Mouse (Mus musculus) limb, embryonic 10.5 days (tissue): Measurements from ENCODE around the gene Ltbp1. TPM values are rescaled to one million over a fixed set of nuclear protein-coding genes. Genes with fewer than 3 reads are reported as not detected.

ENCODE experiments used
- DNase-seq: peaks from one replicate; pipeline ENCODE4 v3.0.0-alpha.2; 2017; ENCODE audit warnings: low spot score
- H3K27ac ChIP-seq: fragments of 300-500 bp; sonication (generic); 2 replicates; pipeline ENCODE4 v1.5.1; 2016; ENCODE audit warnings: mild to moderate bottlenecking
- H3K27me3 ChIP-seq: fragments of 300-500 bp; sonication (generic); 2 replicates; pipeline ENCODE4 v1.6.1; 2016; ENCODE audit warnings: low read depth, mild to moderate bottlenecking; ENCODE audit not compliant: poor library complexity, severe bottlenecking
- H3K36me3 ChIP-seq: fragments of 300-500 bp; sonication (generic); 2 replicates; pipeline ENCODE4 v1.6.1; 2016; ENCODE audit warnings: mild to moderate bottlenecking, moderate library complexity
- H3K4me1 ChIP-seq: fragments of 300-500 bp; sonication (generic); 2 replicates; pipeline ENCODE4 v1.6.1; 2016
- H3K4me3 ChIP-seq: fragments of 300-500 bp; sonication (generic); 2 replicates; pipeline ENCODE4 v1.5.1; 2016; ENCODE audit warnings: mild to moderate bottlenecking, moderate library complexity
- H3K9me3 ChIP-seq: fragments of 300-500 bp; sonication (generic); replicated peaks from 2 replicates; pipeline ENCODE4 v1.6.1; 2016; ENCODE audit warnings: mild to moderate bottlenecking
- WGBS: fragments of 180-500 bp; shearing (Covaris S2); methylation state at CpG from one replicate; pipeline ENCODE4 v1.1.7; 2016; 5-methylcytosine and 5-hydroxymethylcytosine counted together
- polyA plus RNA-seq: library from polyadenylated mRNA; unstranded; fragments of >200 nt; fragmentation: Nextera tagmentation; extraction: Ambion mirVana; gene quantifications from 2 replicates; pipeline ENCODE4 v1.2.1, GENCODE M21; 2016

Gene Ltbp1
- polyA plus RNA-seq, 1 experiment from 2014 or later, result 16.4 TPM

DNA sequence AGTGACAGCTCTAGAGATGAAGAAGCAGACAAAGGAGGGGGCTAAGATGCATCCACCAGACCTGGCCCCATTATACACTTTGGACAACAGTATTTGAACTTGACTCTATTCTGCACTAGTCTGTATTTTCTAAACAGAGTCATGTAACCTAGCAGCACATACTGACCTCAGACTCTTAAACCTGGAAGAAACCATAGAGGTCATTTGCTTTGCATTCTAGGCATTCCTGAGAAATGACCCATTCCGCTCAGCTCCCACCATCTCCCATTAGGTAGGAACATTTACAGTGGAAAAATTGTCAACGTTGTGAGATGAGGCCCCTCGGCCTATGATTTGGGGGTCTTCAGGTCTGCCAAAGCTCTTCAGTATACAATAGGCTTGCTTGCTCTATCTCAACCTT, 238.8 kb downstream of the Ltbp1 start:
- no peak for DNase-seq
- no peaks in the 10 kb centered on the region for H3K27me3 ChIP-seq
- H3K9me3 ChIP-seq, result no peaks in the 10 kb centered on the region
- 90% methylated on average over 3 of the region's 3 CpGs for WGBS
- H3K4me3 ChIP-seq, result no peak overlapping the region
- peaks cover 12% of the 10 kb centered on the region; the same call in 1 of the 2 replicates for H3K4me1 ChIP-seq
- H3K27ac ChIP-seq, result no peak overlapping the region
- H3K36me3 ChIP-seq, result no peaks in the 10 kb centered on the region

DNA sequence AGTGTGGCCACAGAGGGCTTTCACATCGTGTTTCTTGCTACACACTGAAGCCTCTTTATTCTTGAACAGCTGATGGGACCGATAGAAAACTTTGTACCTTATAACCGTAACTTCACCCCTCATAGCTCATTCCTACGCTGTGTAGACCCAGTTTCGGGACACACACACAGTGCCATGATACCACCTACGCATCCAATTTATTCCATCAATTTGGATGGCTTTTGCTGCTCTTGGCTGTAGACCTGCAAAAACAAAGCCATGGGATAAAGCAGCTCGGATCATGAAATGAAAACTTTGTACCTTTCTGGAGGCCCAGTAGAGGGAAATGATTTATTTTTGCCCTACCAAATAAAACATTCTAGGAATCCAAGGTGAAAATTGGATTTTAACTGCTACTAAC, 239.7 kb downstream of the Ltbp1 start:
- Histone ChIP-seq H3K27ac (no peak overlapping the region), H3K4me3 (no peak overlapping the region), H3K36me3 (no peaks in the 10 kb centered on the region), H3K4me1 (peaks cover 6% of the 10 kb centered on the region; the same call in 1 of the 2 replicates), H3K9me3 (no peaks in the 10 kb centered on the region), H3K27me3 (no peaks in the 10 kb centered on the region)
- no peak for DNase-seq
- WGBS, result 93% methylated on average over 7 of the region's 7 CpGs

DNA sequence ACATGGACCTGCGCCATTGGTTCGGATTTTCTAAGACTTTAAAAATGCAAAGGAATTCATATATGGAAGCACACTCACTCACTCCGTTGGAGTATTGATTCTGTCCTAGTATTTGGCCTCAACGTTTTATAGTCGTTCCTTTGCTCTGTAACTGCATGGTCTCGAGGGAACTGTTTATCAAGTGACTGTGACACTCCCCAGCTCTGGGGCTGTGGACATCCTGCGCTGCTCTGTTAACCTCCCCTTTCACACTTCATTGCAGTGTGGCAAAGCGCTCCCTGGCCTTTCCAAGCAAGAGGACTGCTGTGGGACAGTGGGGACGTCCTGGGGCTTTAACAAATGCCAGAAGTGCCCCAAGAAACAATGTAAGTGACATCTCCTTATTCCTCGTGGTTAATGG, 243.3 kb downstream of the Ltbp1 start:
- Histone ChIP-seq H3K4me1 (peaks cover 6% of the 10 kb centered on the region; the same call in 1 of the 2 replicates), H3K27ac (no peak overlapping the region), H3K4me3 (no peak overlapping the region), H3K9me3 (no peaks in the 10 kb centered on the region), H3K27me3 (no peaks in the 10 kb centered on the region), H3K36me3 (no peaks in the 10 kb centered on the region)
- 36% methylated on average over 10 of the region's 10 CpGs for whole genome bisulfite sequencing
- DNase-seq, result no peak

DNA sequence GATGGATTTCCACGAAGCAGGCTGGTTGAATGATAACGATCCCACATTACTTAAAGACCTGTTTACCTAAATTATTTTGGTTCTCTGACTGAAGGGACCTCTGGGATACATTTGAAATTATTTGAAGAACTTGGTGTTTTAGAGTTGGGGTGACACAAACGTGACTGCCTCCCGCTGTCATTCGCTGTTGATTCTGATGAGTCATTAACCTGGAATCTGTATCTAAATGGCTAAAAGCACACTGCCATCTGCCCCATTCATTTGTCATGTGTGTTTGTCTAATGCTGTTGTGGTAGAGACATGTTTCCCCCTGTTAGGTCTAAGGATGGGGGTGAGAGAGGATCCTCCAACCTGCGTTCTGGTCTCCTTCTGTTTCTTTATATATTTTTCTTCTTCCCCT, 245.2 kb downstream of the Ltbp1 start:
- no peak overlapping the region for H3K4me3 ChIP-seq
- 89% methylated on average over 6 of the region's 6 CpGs for WGBS
- no peak for DNase-seq
- no peaks in the 10 kb centered on the region for H3K27me3 ChIP-seq
- peaks cover 6% of the 10 kb centered on the region; the same call in 1 of the 2 replicates for H3K4me1 ChIP-seq
- H3K27ac ChIP-seq, result no peak overlapping the region
- H3K36me3 ChIP-seq, result no peaks in the 10 kb centered on the region
- H3K9me3 ChIP-seq, result no peaks in the 10 kb centered on the region

DNA sequence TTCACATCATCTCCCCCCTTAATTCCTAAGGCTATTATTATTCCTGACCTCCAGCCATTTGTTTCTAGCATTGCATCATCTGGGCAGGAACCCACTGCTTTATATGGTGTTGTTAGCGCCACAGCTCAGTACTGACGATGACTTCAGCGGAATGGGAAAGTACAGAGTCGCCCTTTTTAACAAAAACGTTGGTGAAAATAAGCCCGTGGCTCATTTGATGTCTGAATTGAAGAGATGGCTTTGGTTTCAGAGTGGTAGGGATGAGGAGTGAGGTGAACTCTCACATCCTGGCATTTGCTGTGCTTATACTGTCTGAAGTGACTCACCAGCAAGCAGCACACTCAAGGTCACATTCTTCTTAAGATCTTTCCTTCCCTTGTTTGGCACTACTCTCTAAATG, 245.7 kb downstream of the Ltbp1 start:
- Histone ChIP-seq H3K36me3 (no peaks in the 10 kb centered on the region), H3K4me3 (no peak overlapping the region), H3K27me3 (no peaks in the 10 kb centered on the region), H3K4me1 (peaks cover 6% of the 10 kb centered on the region; the same call in 1 of the 2 replicates), H3K9me3 (no peaks in the 10 kb centered on the region), H3K27ac (no peak overlapping the region)
- WGBS, result 93% methylated on average over 6 of the region's 6 CpGs
- DNase-seq, result no peak

DNA sequence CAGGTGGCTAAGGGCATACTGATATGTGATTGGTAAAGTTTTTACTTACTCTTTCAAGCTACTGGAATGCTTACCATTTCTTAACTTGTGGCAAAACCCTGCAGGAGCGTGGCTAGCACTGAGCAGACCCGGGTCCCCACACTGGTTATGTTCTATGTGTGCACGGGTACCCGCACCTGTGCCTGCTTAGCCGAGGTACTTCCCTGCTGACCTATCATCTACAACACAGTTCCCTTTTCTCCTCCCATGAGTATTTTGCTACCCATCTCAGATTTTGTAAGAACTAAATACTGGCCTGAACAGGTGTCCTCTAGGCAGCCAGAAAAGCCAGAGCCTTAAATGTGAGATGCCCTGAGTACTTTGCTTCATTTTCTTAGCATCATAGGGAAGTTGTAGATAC, 247.2 kb downstream of the Ltbp1 start:
- H3K27me3 ChIP-seq, result no peaks in the 10 kb centered on the region
- peaks cover 6% of the 10 kb centered on the region; the same call in 1 of the 2 replicates for H3K4me1 ChIP-seq

DNA sequence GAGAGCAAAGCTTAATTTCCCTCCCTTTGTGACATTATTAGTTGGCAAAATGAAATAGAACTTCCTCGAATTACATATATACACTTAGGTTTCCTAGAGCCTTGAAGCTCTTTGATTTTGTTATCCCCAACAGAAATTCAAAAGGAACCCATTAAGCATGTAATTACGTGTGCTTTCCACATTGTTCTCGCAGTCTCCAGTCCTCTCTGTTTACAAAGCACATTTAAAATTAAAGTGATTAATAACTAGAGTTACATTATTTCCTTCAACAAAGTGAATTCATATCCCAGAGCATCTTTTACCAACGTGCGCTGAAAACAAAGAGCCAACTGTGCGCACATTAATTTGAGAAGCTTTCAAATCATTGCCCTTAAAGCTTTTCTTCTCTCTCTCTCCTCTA, 249.5 kb downstream of the Ltbp1 start:
- H3K27ac ChIP-seq, result no peak overlapping the region
- no peaks in the 10 kb centered on the region for H3K27me3 ChIP-seq
- no peak overlapping the region for H3K4me3 ChIP-seq
- H3K9me3 ChIP-seq, result no peaks in the 10 kb centered on the region
- 91% methylated on average over 6 of the region's 6 CpGs for WGBS
- no peaks in the 10 kb centered on the region for H3K4me1 ChIP-seq
- no peak for DNase-seq
- no peaks in the 10 kb centered on the region for H3K36me3 ChIP-seq

More for the DNA sequence above, 247.2 kb downstream of the Ltbp1 start:
- no peaks in the 10 kb centered on the region for H3K9me3 ChIP-seq
- DNase-seq, result no peak
- WGBS, result 94% methylated on average over 5 of the region's 5 CpGs
- no peaks in the 10 kb centered on the region for H3K36me3 ChIP-seq
- H3K4me3 ChIP-seq, result no peak overlapping the region
- no peak overlapping the region for H3K27ac ChIP-seq

DNA sequence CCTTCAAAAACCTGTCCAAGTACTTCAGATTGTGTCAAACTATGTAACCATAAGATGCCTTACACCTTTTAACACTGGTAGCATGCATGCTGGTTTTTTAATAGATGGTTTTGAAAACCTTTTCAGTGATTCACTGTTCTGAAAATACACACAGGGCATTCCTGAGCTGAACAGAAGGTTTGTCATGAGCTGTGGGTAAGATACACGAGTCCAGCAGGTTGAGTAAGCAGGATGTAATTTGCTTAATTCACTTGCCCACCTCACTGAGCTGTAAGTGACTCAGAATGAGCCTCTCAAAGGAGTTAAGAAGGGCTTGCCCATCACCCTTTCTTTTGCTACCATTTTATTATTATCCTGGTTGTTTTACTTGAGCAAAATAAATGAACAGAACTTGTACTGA, 250.6 kb downstream of the Ltbp1 start:
- DNase-seq, result no peak
- Histone ChIP-seq H3K27ac (no peak overlapping the region), H3K4me3 (no peak overlapping the region), H3K36me3 (no peaks in the 10 kb centered on the region), H3K9me3 (no peaks in the 10 kb centered on the region), H3K4me1 (no peaks in the 10 kb centered on the region), H3K27me3 (no peaks in the 10 kb centered on the region)
- 68% methylated on average over 1 of the region's 1 CpGs for WGBS

DNA sequence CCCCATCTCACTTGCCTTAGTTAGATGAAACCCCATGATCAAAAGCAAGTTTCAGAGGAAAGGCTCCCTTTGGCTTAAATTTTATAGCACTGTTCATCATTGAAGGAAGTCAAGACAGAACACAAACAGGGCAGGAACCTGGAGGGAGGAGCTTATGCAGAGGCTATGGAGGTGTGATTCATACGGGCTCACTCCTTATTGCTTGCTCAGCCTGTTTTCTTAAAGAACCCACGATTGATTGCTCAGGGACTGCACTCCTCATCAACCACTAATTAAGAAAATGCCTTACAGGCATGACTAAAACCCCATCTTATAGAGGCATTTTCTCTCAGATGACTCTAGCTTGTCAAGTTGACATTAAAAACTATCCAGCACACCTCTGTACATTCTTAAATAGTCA, 253.1 kb downstream of the Ltbp1 start:
- no peak for DNase-seq
- whole genome bisulfite sequencing, result 60% methylated on average over 2 of the region's 2 CpGs
- H3K4me1 ChIP-seq, result no peaks in the 10 kb centered on the region

DNA sequence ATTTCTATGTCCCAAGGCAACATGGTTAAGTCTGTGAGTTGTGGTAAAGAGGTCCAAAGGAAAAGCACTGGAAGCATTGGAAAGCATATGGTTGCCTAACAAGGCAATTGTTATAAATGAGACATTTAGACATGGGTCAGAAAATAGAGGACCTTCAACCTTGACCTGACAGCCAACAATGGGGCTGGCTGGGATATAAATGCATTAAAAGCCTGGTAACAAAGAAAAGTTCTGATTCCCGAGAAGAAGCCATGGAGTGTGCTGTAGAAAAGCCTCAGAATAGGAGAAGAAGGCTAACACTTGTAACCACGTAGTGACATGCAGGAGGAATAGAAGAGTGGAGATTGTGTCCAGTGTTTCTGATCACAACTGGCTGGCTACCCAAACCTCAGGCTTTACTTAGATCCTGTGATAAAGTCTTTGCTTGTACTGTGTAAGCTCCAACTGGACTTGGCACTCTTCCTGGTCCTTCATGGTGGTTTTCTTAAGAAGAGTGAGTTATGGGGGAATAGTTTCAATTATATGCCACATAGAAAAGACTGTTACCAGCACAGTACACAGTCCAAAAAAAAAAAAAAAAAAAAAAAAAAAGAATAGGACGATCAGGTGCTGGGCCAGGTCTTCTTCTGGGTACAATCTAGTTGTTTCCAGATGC, 258.1 kb downstream of the Ltbp1 start:
- Histone ChIP-seq H3K27ac (no peak overlapping the region), H3K4me1 (0 out of 2 replicates have a peak, but pooled peaks cover 2% of the 10 kb centered on the region), H3K4me3 (no peak overlapping the region), H3K9me3 (no peaks in the 10 kb centered on the region), H3K36me3 (no peaks in the 10 kb centered on the region), H3K27me3 (no peaks in the 10 kb centered on the region)
- WGBS, result 86% methylated on average over 3 of the region's 3 CpGs
- no peak for DNase-seq

More for the DNA sequence above, 253.1 kb downstream of the Ltbp1 start:
- H3K36me3 ChIP-seq, result no peaks in the 10 kb centered on the region
- no peaks in the 10 kb centered on the region for H3K9me3 ChIP-seq
- H3K27me3 ChIP-seq, result no peaks in the 10 kb centered on the region
- H3K27ac ChIP-seq, result no peak overlapping the region
- H3K4me3 ChIP-seq, result no peak overlapping the region

DNA sequence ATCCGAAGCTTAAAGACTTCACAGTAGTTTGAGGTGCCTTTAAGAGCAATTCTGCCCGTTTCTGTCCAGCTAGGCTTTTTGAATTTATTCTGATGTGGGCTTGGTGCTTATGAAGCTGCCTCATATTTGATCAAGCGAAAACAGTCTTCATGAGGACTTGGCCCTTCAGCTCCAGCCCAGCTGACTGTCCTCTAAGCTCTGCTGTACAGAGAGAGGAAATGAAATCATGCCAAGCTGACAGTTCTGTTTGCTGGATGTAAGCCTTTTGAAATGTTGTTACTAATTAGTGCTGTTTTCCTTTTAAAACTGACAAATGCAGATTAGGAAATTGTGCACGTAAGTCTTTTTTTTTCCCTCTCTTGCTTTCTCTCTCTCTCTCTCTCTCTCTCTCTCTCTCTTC, 263.1 kb downstream of the Ltbp1 start:
- no peak overlapping the region for H3K4me3 ChIP-seq
- H3K27ac ChIP-seq, result no peak overlapping the region
- 0 out of 2 replicates have a peak, but pooled peaks cover 4% of the 10 kb centered on the region for H3K4me1 ChIP-seq
- no peak for DNase-seq
- no peaks in the 10 kb centered on the region for H3K27me3 ChIP-seq
- H3K9me3 ChIP-seq, result no peaks in the 10 kb centered on the region
- no peaks in the 10 kb centered on the region for H3K36me3 ChIP-seq
- WGBS, result 88% methylated on average over 4 of the region's 4 CpGs

DNA sequence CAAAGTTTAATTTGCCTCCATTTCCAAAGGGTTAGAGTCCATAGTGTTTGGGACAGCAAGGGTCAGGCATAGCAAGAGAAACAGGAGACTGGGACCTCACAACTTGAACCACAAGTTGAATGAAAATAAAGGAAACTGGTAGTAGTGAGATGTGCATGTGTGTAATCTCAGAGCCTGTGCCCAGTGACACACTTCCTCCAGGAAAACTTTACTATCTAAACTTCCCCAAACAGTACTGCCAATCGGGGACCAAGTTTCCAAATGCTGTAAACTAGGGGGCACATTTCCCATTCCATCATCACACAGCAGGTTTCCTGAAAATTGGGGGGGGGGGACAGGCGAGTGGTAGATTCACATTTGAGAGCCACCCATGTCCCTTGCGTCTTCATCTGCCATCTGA, 267.1 kb downstream of the Ltbp1 start:
- DNase-seq, result no peak
- H3K9me3 ChIP-seq, result no peaks in the 10 kb centered on the region
- H3K4me3 ChIP-seq, result no peak overlapping the region
- H3K27me3 ChIP-seq, result no peaks in the 10 kb centered on the region
- no peak overlapping the region for H3K27ac ChIP-seq
- WGBS, result 94% methylated on average over 3 of the region's 3 CpGs
- no peaks in the 10 kb centered on the region for H3K36me3 ChIP-seq
- 0 out of 2 replicates have a peak, but pooled peaks cover 4% of the 10 kb centered on the region for H3K4me1 ChIP-seq

DNA sequence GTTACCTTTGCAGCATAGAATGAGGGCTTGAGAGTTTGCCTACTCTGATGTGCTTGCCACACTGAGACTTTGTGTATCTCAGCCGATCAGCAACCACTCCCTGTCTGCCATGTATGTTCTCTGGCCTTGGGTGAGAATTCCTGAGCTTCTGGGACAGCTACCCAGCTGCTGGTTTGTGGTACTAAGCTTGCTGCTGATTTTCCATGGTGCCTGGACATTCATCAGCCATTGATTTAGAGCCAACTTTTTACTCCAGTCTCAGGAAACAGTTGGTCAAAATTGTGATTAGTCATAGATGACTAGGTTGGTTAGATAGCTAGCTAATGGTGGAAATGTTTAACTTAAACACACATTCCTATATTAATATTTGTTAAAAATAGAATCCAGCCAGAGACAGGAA, 267.9 kb downstream of the Ltbp1 start:
- 88% methylated on average over 1 of the region's 1 CpGs for WGBS
- H3K4me1 ChIP-seq, result 0 out of 2 replicates have a peak, but pooled peaks cover 4% of the 10 kb centered on the region
- DNase-seq, result no peak
- H3K36me3 ChIP-seq, result no peaks in the 10 kb centered on the region
- H3K9me3 ChIP-seq, result no peaks in the 10 kb centered on the region
- no peak overlapping the region for H3K4me3 ChIP-seq
- no peaks in the 10 kb centered on the region for H3K27me3 ChIP-seq
- no peak overlapping the region for H3K27ac ChIP-seq

DNA sequence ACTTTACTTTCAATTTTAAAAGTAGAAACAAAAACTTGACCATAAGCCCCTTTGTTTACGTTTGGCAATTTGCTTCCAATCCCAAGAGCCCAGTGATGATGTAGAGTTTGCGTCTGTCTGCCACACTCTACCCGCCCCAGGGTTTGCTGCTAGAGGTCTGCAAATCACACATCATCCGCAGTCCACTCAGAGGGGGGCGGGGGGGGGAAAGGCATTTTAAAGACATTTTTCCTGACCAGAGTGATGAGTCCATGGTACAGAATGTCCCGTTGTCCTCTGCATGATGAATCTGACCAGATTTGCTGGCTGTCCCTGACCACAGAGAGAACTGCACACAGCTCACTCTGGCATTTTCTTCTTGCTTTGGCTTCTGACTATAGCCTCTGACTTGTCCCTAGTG, 269.9 kb downstream of the Ltbp1 start:
- H3K27me3 ChIP-seq, result no peaks in the 10 kb centered on the region
- H3K4me3 ChIP-seq, result no peak overlapping the region
- H3K4me1 ChIP-seq, result no peaks in the 10 kb centered on the region
- H3K27ac ChIP-seq, result no peak overlapping the region
- 85% methylated on average over 6 of the region's 6 CpGs for WGBS
- H3K36me3 ChIP-seq, result no peaks in the 10 kb centered on the region
- no peak for DNase-seq
- no peaks in the 10 kb centered on the region for H3K9me3 ChIP-seq
